Mouse (Mus musculus) cerebellum, postnatal 36 days (tissue): ENCODE data around the gene Snrnp35.
"Not testable (repeated sequence)": the region's sequence is repeated elsewhere in the genome, so short reads cannot be mapped to it uniquely, and the experiment has no call there.

ENCODE experiments used
- DNase-seq, 2 experiments: peaks; one replicate each; pipeline ENCODE4 v3.0.0; 2021 to 2022; ENCODE audit warnings: mixed read lengths in 2 of 2

Snrnp35 gene

GRCm38 (mm10) chr5:124463462-124463861 lies 19.5 kb upstream of the Snrnp35 start:
- no peak for DNase-seq

- DNase-seq = no peak
Observed at GRCm38 (mm10) chr5:124464905-124465304, 18.0 kb upstream of the Snrnp35 start.

GRCm38 (mm10) chr5:124467766-124468165 lies 15.2 kb upstream of the Snrnp35 start:
- no peak for DNase-seq

GRCm38 (mm10) chr5:124468365-124468764 lies 14.6 kb upstream of the Snrnp35 start:
- no peak for DNase-seq

- DNase-seq = no peak
Observed at GRCm38 (mm10) chr5:124469486-124469885, 13.4 kb upstream of the Snrnp35 start.

GRCm38 (mm10) chr5:124470591-124471171 lies 12.3 kb upstream of the Snrnp35 start:
- no peak for DNase-seq

- no peak for DNase-seq
Observed at GRCm38 (mm10) chr5:124478873-124479204, 4.1 kb upstream of the Snrnp35 start.

- no peak for DNase-seq
Observed at GRCm38 (mm10) chr5:124480119-124480518, 2.8 kb upstream of the Snrnp35 start.

- DNase-seq = no peak
Observed at GRCm38 (mm10) chr5:124481714-124482113, 1.2 kb upstream of the Snrnp35 start.

- peak in 1 of 2 experiments; percentile 58 for DNase-seq
Observed at GRCm38 (mm10) chr5:124482436-124482965, 433 bp upstream of the Snrnp35 start.

- DNase-seq = no peak
Observed at GRCm38 (mm10) chr5:124483655-124484396, 892 bp downstream of the Snrnp35 start.

- DNase-seq = no peak
Observed at GRCm38 (mm10) chr5:124485654-124486053, 2.7 kb downstream of the Snrnp35 start.

GRCm38 (mm10) chr5:124488885-124489284 lies 6.0 kb downstream of the Snrnp35 start:
- DNase-seq = no peak

GRCm38 (mm10) chr5:124491732-124492131 lies 8.8 kb downstream of the Snrnp35 start:
- DNase-seq = no peak

- DNase-seq = no peak
Observed at GRCm38 (mm10) chr5:124492618-124493017, 9.7 kb downstream of the Snrnp35 start.

GRCm38 (mm10) chr5:124493455-124493854 lies 10.5 kb downstream of the Snrnp35 start:
- no peak for DNase-seq

GRCm38 (mm10) chr5:124495547-124495946 lies 12.6 kb downstream of the Snrnp35 start:
- no peak for DNase-seq

- DNase-seq = no peak
Observed at GRCm38 (mm10) chr5:124496614-124497514, 13.9 kb downstream of the Snrnp35 start.

- no peak for DNase-seq
Observed at GRCm38 (mm10) chr5:124498221-124498876, 15.4 kb downstream of the Snrnp35 start.

GRCm38 (mm10) chr5:124499001-124499400 lies 16.1 kb downstream of the Snrnp35 start:
- DNase-seq = no peak

- DNase-seq = not testable (repeated sequence)
Observed at GRCm38 (mm10) chr5:124500037-124500436, 17.1 kb downstream of the Snrnp35 start.

GRCm38 (mm10) chr5:124500573-124500972 lies 17.6 kb downstream of the Snrnp35 start:
- DNase-seq = no peak

GRCm38 (mm10) chr5:124501541-124501940 lies 18.6 kb downstream of the Snrnp35 start:
- no peak for DNase-seq
